Comparison of ENCODE assay signal across 9 mouse cellular contexts in genomic region chr4:121240637-121241611, GRCm38 (mm10). TPM values are rescaled to one million over a fixed set of nuclear protein-coding genes. Genes with fewer than 3 reads are reported as not detected.
A peak's percentile ranks its signal among the peaks of the same experiment; 100 is the strongest.
DNase-seq lines count a peak whose midpoint lies in the region; ATAC-seq and TF ChIP-seq lines count a peak whose summit lies in the region.
"Had no signal": no experiment of that assay in that cellular context is flagged by ENCODE, and none has a peak within 500 bp of the region (broad histone marks: within the 10 kb centered on the region; RNA-seq: fewer than 3 reads in every experiment).

No protein-coding gene starts in this region.

- H3K27me3 ChIP-seq in heart, embryonic 11.5 days (ENCODE audit: control insufficient read depth, insufficient read depth, low read length), result no peaks in the 10 kb centered on the region
- H3K27me3 ChIP-seq in Patski, result peaks cover 5% of the 10 kb centered on the region
- 0 out of 2 replicates have a peak, but pooled peaks cover 3% of the 10 kb centered on the region for H3K27me3 ChIP-seq in forebrain, embryonic 16.5 days (replicated peaks; ENCODE audit: control insufficient read depth, insufficient read depth, low read length)
- H3K27me3 ChIP-seq in midbrain, embryonic 11.5 days (ENCODE audit: control insufficient read depth, insufficient read depth, low read length), result no peaks in the 10 kb centered on the region
- H3K27me3 ChIP-seq: embryonic facial prominence, embryonic 12.5 days had no signal

- H3K9me3 ChIP-seq in heart, embryonic 11.5 days (replicated peaks; ENCODE audit: control insufficient read depth, low read length), result no peaks in the 10 kb centered on the region
- no peaks in the 10 kb centered on the region for H3K9me3 ChIP-seq in forebrain, embryonic 16.5 days (ENCODE audit: control insufficient read depth, low read length)
- no peaks in the 10 kb centered on the region for H3K9me3 ChIP-seq in midbrain, embryonic 11.5 days (ENCODE audit: control insufficient read depth, low read length)
- H3K9me3 ChIP-seq: embryonic facial prominence, embryonic 12.5 days had no signal

- H3K4me2 ChIP-seq in heart, embryonic 11.5 days, result no peak overlapping the region
- no peak overlapping the region for H3K4me2 ChIP-seq in forebrain, embryonic 16.5 days (ENCODE audit: low read length)
- H3K4me2 ChIP-seq in midbrain, embryonic 11.5 days, result no peak overlapping the region
- H3K4me2 ChIP-seq: embryonic facial prominence, embryonic 12.5 days had no signal

- intact Hi-C loops in heart, postnatal 14 days (cut with DNase I), result no loop called here

- 42% methylated on average over 14 of the region's 14 CpGs for WGBS in heart, embryonic 11.5 days (ENCODE audit: insufficient replicate concordance)
- WGBS in forebrain, embryonic 16.5 days, result 41% methylated on average over 14 of the region's 14 CpGs
- WGBS in midbrain, embryonic 11.5 days, result 40% methylated on average over 14 of the region's 14 CpGs

- CTCF ChIA-PET in Patski (lab: Charles Lee), result interaction anchor here (1.1 kb wide), 1 partner anchor 1405 kb away, joined by 3 read pairs; no protein-coding TSS in a partner anchor

- DNase-seq in heart, postnatal 14 days, result peak; percentile 11 to 31
- DNase-seq in 416B (ENCODE audit: low read depth), result peak; percentile 82
- no peak for DNase-seq in Patski (ENCODE audit: low read depth, low spot score)
- DNase-seq in midbrain, embryonic 11.5 days (ENCODE audit: low spot score, missing footprints), result peak; percentile 93
- no peak for DNase-seq in urinary bladder, adult 2 months (ENCODE audit: low spot score)
- no peak for DNase-seq in layer of hippocampus, postnatal 14 days (ENCODE audit: low spot score in 2 of 2)

- H3K36me3 ChIP-seq in heart, embryonic 11.5 days (ENCODE audit: control insufficient read depth, insufficient read depth, low read length), result no peaks in the 10 kb centered on the region
- H3K36me3 ChIP-seq in forebrain, embryonic 16.5 days (ENCODE audit: control insufficient read depth, insufficient read depth), result no peaks in the 10 kb centered on the region
- no peaks in the 10 kb centered on the region for H3K36me3 ChIP-seq in midbrain, embryonic 11.5 days (ENCODE audit: control insufficient read depth, insufficient read depth, low read length)
- H3K36me3 ChIP-seq: embryonic facial prominence, embryonic 12.5 days had no signal

- H3K27ac ChIP-seq in heart, embryonic 11.5 days (ENCODE audit: low read depth, low read length), result no peak overlapping the region
- no peak overlapping the region for H3K27ac ChIP-seq in forebrain, embryonic 16.5 days (ENCODE audit: low read length)
- no peak overlapping the region for H3K27ac ChIP-seq in midbrain, embryonic 11.5 days (ENCODE audit: low read depth, low read length)
- H3K27ac ChIP-seq: embryonic facial prominence, embryonic 12.5 days had no signal

- in situ Hi-C loops in Patski (cut with MboI; ENCODE audit: low pct_unique_long_range_greater_than_20kb), result loop anchor here (10.0 to 25.0 kb wide), 2 partner anchors 1394 to 1846 kb away; no protein-coding TSS in a partner anchor

- no peaks in the 10 kb centered on the region for H3K4me1 ChIP-seq in heart, embryonic 11.5 days (ENCODE audit: control insufficient read depth, insufficient read depth, low read length)
- no peaks in the 10 kb centered on the region for H3K4me1 ChIP-seq in forebrain, embryonic 16.5 days (replicated peaks; ENCODE audit: control insufficient read depth, insufficient read depth, low read length)
- peaks cover 9% of the 10 kb centered on the region; the same call in 1 of the 2 replicates for H3K4me1 ChIP-seq in midbrain, embryonic 11.5 days (ENCODE audit: control insufficient read depth, insufficient read depth, low read length)
- H3K4me1 ChIP-seq: embryonic facial prominence, embryonic 12.5 days had no signal

- no peak; the same call in 1 of the 2 replicates for ATAC-seq in heart, embryonic 11.5 days (replicated peaks; ENCODE audit: insufficient number of reproducible peaks, low FRiP score, low TSS enrichment)
- ATAC-seq in Patski, result no peak
- peak; percentile 62 for ATAC-seq in forebrain, embryonic 16.5 days
- peak; percentile 80 for ATAC-seq in midbrain, embryonic 11.5 days (ENCODE audit: low FRiP score)

- POLR2A ChIA-PET in Patski (lab: Charles Lee), result no interaction called here

- no peak overlapping the region for H3K4me3 ChIP-seq in heart, embryonic 11.5 days (ENCODE audit: low read depth, low read length)
- no peak overlapping the region for H3K4me3 ChIP-seq in forebrain, embryonic 16.5 days (replicated peaks; ENCODE audit: low read length)
- no peak overlapping the region for H3K4me3 ChIP-seq in midbrain, embryonic 11.5 days (ENCODE audit: low read depth, low read length)
- H3K4me3 ChIP-seq: embryonic facial prominence, embryonic 12.5 days had no signal

- no peak overlapping the region for H3K9ac ChIP-seq in heart, embryonic 11.5 days (ENCODE audit: low read depth, low read length)
- no peak overlapping the region for H3K9ac ChIP-seq in forebrain, embryonic 16.5 days (replicated peaks; ENCODE audit: low read depth, low read length)
- H3K9ac ChIP-seq in midbrain, embryonic 11.5 days (ENCODE audit: low read length), result no peak overlapping the region
- H3K9ac ChIP-seq: embryonic facial prominence, embryonic 12.5 days had no signal

- peak; percentile 61 for TF ChIP-seq CTCF in Patski (IDR thresholded peaks at IDR 0.05)

RNA-seq across cellular contexts. Expression of gene Rlf, which starts 26.0 kb away (rescaled TPM):
- total RNA-seq in heart, postnatal 14 days (2021), result 10 to 100 TPM; 15.6 to 16.9 TPM
- polyA plus RNA-seq in heart, embryonic 11.5 days (2014; fragmentation: Nextera tagmentation; extraction: Ambion mirVana), result 15.3 and 19.1 TPM in 2 replicates
- polyA plus RNA-seq in Patski (2021), result 12.1 TPM
- polyA plus RNA-seq in forebrain, embryonic 16.5 days (2015; fragmentation: Nextera tagmentation; extraction: Ambion mirVana), result 34.5 and 34.9 TPM in 2 replicates
- 23.4 and 24.3 TPM in 2 replicates for polyA plus RNA-seq in midbrain, embryonic 11.5 days (2014; fragmentation: Nextera tagmentation; extraction: Ambion mirVana)
- polyA plus RNA-seq in urinary bladder, adult 2 months (2012; rRNA removed), result 10.9 and 11.9 TPM in 2 replicates
- 10 to 100 TPM; 30.6 to 32.2 TPM for total RNA-seq in layer of hippocampus, postnatal 14 days (2021)

Comparison
In these comparisons a context has a peak if more than half of its experiments do, and no peak if none do; other contexts are left out.
1. DNase-seq: peak in heart, postnatal 14 days (2 of 2), 416B (single experiment) and midbrain, embryonic 11.5 days (single experiment); none in Patski (single experiment), urinary bladder, adult 2 months (single experiment) and layer of hippocampus, postnatal 14 days (0 of 2).
2. ATAC-seq: peak in forebrain, embryonic 16.5 days (single experiment) and midbrain, embryonic 11.5 days (single experiment); none in heart, embryonic 11.5 days (single experiment) and Patski (single experiment).